In genomic region chr9:123480253-123480921, GRCm38 (mm10) we compare ENCODE assay signal across 8 mouse cellular contexts. TPM values are rescaled to one million over a fixed set of nuclear protein-coding genes. Genes with fewer than 3 reads are reported as not detected.
DNase-seq lines count a peak whose midpoint lies in the region; ATAC-seq and TF ChIP-seq lines count a peak whose summit lies in the region.

No protein-coding gene starts in this region.

- no peaks in the 10 kb centered on the region for H3K27me3 ChIP-seq in testis, adult 2 months (ENCODE audit: control insufficient read depth, insufficient read depth, low read length)
- H3K27me3 ChIP-seq in liver, embryonic 14.5 days (ENCODE audit: control insufficient read depth, insufficient read depth, low read length): no peaks in the 10 kb centered on the region
- no peaks in the 10 kb centered on the region for H3K27me3 ChIP-seq in neural tube, embryonic 12.5 days (replicated peaks)

- H3K4me2 ChIP-seq in liver, embryonic 14.5 days (ENCODE audit: low read depth): peak overlapping the region; percentile 78
- H3K4me2 ChIP-seq in neural tube, embryonic 12.5 days (replicated peaks): peak overlapping the region; percentile 82

- H3K27ac ChIP-seq in testis, adult 2 months (ENCODE audit: control insufficient read depth, insufficient read depth, low read depth, low read length): no peak overlapping the region
- peak overlapping the region; percentile 76 for H3K27ac ChIP-seq in liver, embryonic 14.5 days
- H3K27ac ChIP-seq in neural tube, embryonic 12.5 days: no peak overlapping the region

- no peak for DNase-seq in testis, postnatal 14 days (ENCODE audit: low spot score)
- DNase-seq in heart, postnatal 4 days: peak; percentile 22
- peak in 1 of 3 experiments; percentile 37 for DNase-seq in liver, embryonic 14.5 days (ENCODE audit: low read depth in 3 of 3, low spot score in 3 of 3)
- no peak for DNase-seq in cerebellum, postnatal 25 days
- DNase-seq in embryo, embryonic 10.5 days (ENCODE audit: low spot score): no peak
- no peak for DNase-seq in cerebellum, adult 11 months

- no peak for TF ChIP-seq CTCF in testis, adult 2 months (IDR thresholded peaks at IDR 0.05; ENCODE audit: control insufficient read depth, insufficient read depth, insufficient replicate concordance, low read depth, low read length)
- no peak for TF ChIP-seq CTCF in liver, embryonic 14.5 days (IDR thresholded peaks at IDR 0.05; ENCODE audit: low read depth)

- no peak for ATAC-seq in liver, embryonic 14.5 days (ENCODE audit: insufficient read depth)
- no peak for ATAC-seq in neural tube, embryonic 12.5 days (ENCODE audit: low FRiP score, low read depth)

- peak overlapping the region; percentile 80 for H3K9ac ChIP-seq in liver, embryonic 14.5 days (replicated peaks)
- 0 out of 2 replicates have a peak overlapping the region, but pooled peaks have one; percentile 72 for H3K9ac ChIP-seq in neural tube, embryonic 12.5 days

- H3K4me3 ChIP-seq in testis, adult 2 months (ENCODE audit: control insufficient read depth, low read depth, low read length): peak overlapping the region; percentile 20
- H3K4me3 ChIP-seq in liver, embryonic 14.5 days (ENCODE audit: insufficient read depth in 1 of 2, low read depth in 2 of 2, low read length in 2 of 2): peak overlapping the region; percentile 71 to 72
- H3K4me3 ChIP-seq in neural tube, embryonic 12.5 days: peak overlapping the region; percentile 66

- peaks cover 13% of the 10 kb centered on the region for H3K4me1 ChIP-seq in testis, adult 2 months (ENCODE audit: control insufficient read depth, insufficient read depth, low read length)
- H3K4me1 ChIP-seq in liver, embryonic 14.5 days (replicated peaks; ENCODE audit: control insufficient read depth in 2 of 2, insufficient read depth in 2 of 2, low read length in 1 of 2): peaks cover 40 to 51% of the 10 kb centered on the region in 2 experiments
- H3K4me1 ChIP-seq in neural tube, embryonic 12.5 days: peaks cover 44% of the 10 kb centered on the region

- no peaks in the 10 kb centered on the region for H3K36me3 ChIP-seq in testis, adult 2 months (ENCODE audit: control insufficient read depth, insufficient read depth, low read length)
- peaks cover 21% of the 10 kb centered on the region for H3K36me3 ChIP-seq in liver, embryonic 14.5 days (replicated peaks; ENCODE audit: control insufficient read depth, insufficient read depth, low read depth)
- peaks cover 3% of the 10 kb centered on the region; the same call in 1 of the 2 replicates for H3K36me3 ChIP-seq in neural tube, embryonic 12.5 days

- H3K9me3 ChIP-seq in liver, embryonic 14.5 days (ENCODE audit: control insufficient read depth, low read length): no peaks in the 10 kb centered on the region
- H3K9me3 ChIP-seq in neural tube, embryonic 12.5 days: no peaks in the 10 kb centered on the region

- no peak for TF ChIP-seq EP300 in liver, embryonic 14.5 days (IDR thresholded peaks at IDR 0.05; ENCODE audit: low read depth)

- 63% methylated on average over 18 of the region's 18 CpGs for WGBS in liver, embryonic 14.5 days (ENCODE audit: insufficient replicate concordance)
- 88% methylated on average over 18 of the region's 18 CpGs for WGBS in neural tube, embryonic 12.5 days

- no peak for TF ChIP-seq POLR2A in testis, adult 2 months (IDR thresholded peaks at IDR 0.05; ENCODE audit: control insufficient read depth, low read depth, low read length)

RNA-seq across cellular contexts. Expression of gene Limd1, which starts 1.9 kb away (rescaled TPM):
- polyA plus RNA-seq in testis, adult 2 months (2012; rRNA removed): 34.7 and 43.1 TPM in 2 replicates
- 10 to 100 TPM; 49.1 to 53.5 TPM for total RNA-seq in heart, postnatal 4 days (2021)
- polyA plus RNA-seq in liver, embryonic 14.5 days (2012; rRNA removed): 10.7 and 12.7 TPM in 2 replicates
- 23.2 and 24.2 TPM in 2 replicates for polyA plus RNA-seq in liver, embryonic 14.5 days (2014; fragmentation: Nextera tagmentation; extraction: Ambion mirVana)
- 35.6 and 37.3 TPM in 2 replicates for polyA plus RNA-seq in neural tube, embryonic 12.5 days (2016; fragmentation: Nextera tagmentation; extraction: Ambion mirVana)

RNA-seq across cellular contexts. Expression of gene Sacm1l, which starts 49.2 kb away (rescaled TPM):
- polyA plus RNA-seq in testis, adult 2 months (2012; rRNA removed): 2.9 and 5.1 TPM in 2 replicates
- total RNA-seq in heart, postnatal 4 days (2021): 10 to 100 TPM; 44.6 to 47.0 TPM
- 6.6 and 9.9 TPM in 2 replicates for polyA plus RNA-seq in liver, embryonic 14.5 days (2012; rRNA removed)
- 25.8 and 28.7 TPM in 2 replicates for polyA plus RNA-seq in liver, embryonic 14.5 days (2014; fragmentation: Nextera tagmentation; extraction: Ambion mirVana)
- 48.8 and 49.9 TPM in 2 replicates for polyA plus RNA-seq in neural tube, embryonic 12.5 days (2016; fragmentation: Nextera tagmentation; extraction: Ambion mirVana)

Comparison
In these comparisons a context has a peak if more than half of its experiments do, and no peak if none do; other contexts are left out.
1. H3K4me3 ChIP-seq: peak in every context shown above with its lines; median percentile 72 in liver, embryonic 14.5 days; 66 in neural tube, embryonic 12.5 days; 20 in testis, adult 2 months.